Mouse (Mus musculus): ENCODE results near the gene Slf2. TPM values are rescaled to one million over a fixed set of nuclear protein-coding genes. Genes with fewer than 3 reads are reported as not detected.

Slf2 gene
- polyA plus RNA-seq, 1 experiment: 57.2 TPM

GRCm38 (mm10) chr19:44891446-44891845 lies 39.5 kb upstream of the Slf2 start:
- Histone ChIP-seq H3K9ac (ENCODE audit: low read depth, poor library complexity, severe bottlenecking) (no peak overlapping the region), H3K9me3 (replicated peaks; ENCODE audit: control insufficient read depth, insufficient read depth, low read length, poor library complexity, severe bottlenecking) (no peaks in the 10 kb centered on the region), H3K4me3 (ENCODE audit: low read depth, low read length) (no peak overlapping the region), H3K27ac (ENCODE audit: insufficient read depth, low read length) (no peak overlapping the region), H3K36me3 (ENCODE audit: control insufficient read depth, insufficient read depth, low read length, poor library complexity, severe bottlenecking) (no peaks in the 10 kb centered on the region), H3K27me3 (ENCODE audit: control insufficient read depth, insufficient read depth, low read length, poor library complexity, severe bottlenecking) (no peaks in the 10 kb centered on the region), H3K4me1 (ENCODE audit: control insufficient read depth, insufficient read depth, low read length) (no peaks in the 10 kb centered on the region)
- TF ChIP-seq EP300 (IDR thresholded peaks at IDR 0.05; ENCODE audit: insufficient read depth, low read depth, low read length): no peak
- TF ChIP-seq CTCF (IDR thresholded peaks at IDR 0.05; ENCODE audit: low read depth, low read length): no peak
- no peak for TF ChIP-seq POLR2A (IDR thresholded peaks at IDR 0.05; ENCODE audit: insufficient read depth, low read length)

- no peaks in the 10 kb centered on the region for H3K9me3 ChIP-seq (replicated peaks; ENCODE audit: control insufficient read depth, insufficient read depth, low read length, poor library complexity, severe bottlenecking)
- H3K27ac ChIP-seq (ENCODE audit: insufficient read depth, low read length): no peak overlapping the region
- no peaks in the 10 kb centered on the region for H3K27me3 ChIP-seq (ENCODE audit: control insufficient read depth, insufficient read depth, low read length, poor library complexity, severe bottlenecking)
- no peak for TF ChIP-seq POLR2A (IDR thresholded peaks at IDR 0.05; ENCODE audit: insufficient read depth, low read length)
- no peak for TF ChIP-seq CTCF (IDR thresholded peaks at IDR 0.05; ENCODE audit: low read depth, low read length)
- TF ChIP-seq EP300 (IDR thresholded peaks at IDR 0.05; ENCODE audit: insufficient read depth, low read depth, low read length): no peak
- H3K36me3 ChIP-seq (ENCODE audit: control insufficient read depth, insufficient read depth, low read length, poor library complexity, severe bottlenecking): no peaks in the 10 kb centered on the region
- H3K4me1 ChIP-seq (ENCODE audit: control insufficient read depth, insufficient read depth, low read length): no peaks in the 10 kb centered on the region
- H3K4me3 ChIP-seq (ENCODE audit: low read depth, low read length): 0 out of 2 replicates have a peak overlapping the region, but pooled peaks have one; percentile 5
- peak overlapping the region; percentile 34; the same call in 1 of the 2 replicates for H3K9ac ChIP-seq (ENCODE audit: low read depth, poor library complexity, severe bottlenecking)
These were observed 37.6 kb upstream of the Slf2 start for GRCm38 (mm10) chr19:44893231-44893871.

GRCm38 (mm10) chr19:44895245-44895644 lies 35.7 kb upstream of the Slf2 start:
- H3K36me3 ChIP-seq (ENCODE audit: control insufficient read depth, insufficient read depth, low read length, poor library complexity, severe bottlenecking): no peaks in the 10 kb centered on the region
- H3K4me3 ChIP-seq (ENCODE audit: low read depth, low read length): no peak overlapping the region
- H3K27ac ChIP-seq (ENCODE audit: insufficient read depth, low read length): no peak overlapping the region
- H3K4me1 ChIP-seq (ENCODE audit: control insufficient read depth, insufficient read depth, low read length): no peaks in the 10 kb centered on the region
- TF ChIP-seq POLR2A (IDR thresholded peaks at IDR 0.05; ENCODE audit: insufficient read depth, low read length): no peak
- peak; percentile 92 for TF ChIP-seq CTCF (IDR thresholded peaks at IDR 0.05; ENCODE audit: low read depth, low read length)
- no peaks in the 10 kb centered on the region for H3K9me3 ChIP-seq (replicated peaks; ENCODE audit: control insufficient read depth, insufficient read depth, low read length, poor library complexity, severe bottlenecking)
- H3K27me3 ChIP-seq (ENCODE audit: control insufficient read depth, insufficient read depth, low read length, poor library complexity, severe bottlenecking): no peaks in the 10 kb centered on the region
- no peak overlapping the region for H3K9ac ChIP-seq (ENCODE audit: low read depth, poor library complexity, severe bottlenecking)

- no peak overlapping the region for H3K9ac ChIP-seq (ENCODE audit: low read depth, poor library complexity, severe bottlenecking)
- no peak overlapping the region for H3K27ac ChIP-seq (ENCODE audit: insufficient read depth, low read length)
- no peaks in the 10 kb centered on the region for H3K27me3 ChIP-seq (ENCODE audit: control insufficient read depth, insufficient read depth, low read length, poor library complexity, severe bottlenecking)
- H3K4me1 ChIP-seq (ENCODE audit: control insufficient read depth, insufficient read depth, low read length): no peaks in the 10 kb centered on the region
- no peak overlapping the region for H3K4me3 ChIP-seq (ENCODE audit: low read depth, low read length)
- no peak for TF ChIP-seq EP300 (IDR thresholded peaks at IDR 0.05; ENCODE audit: insufficient read depth, low read depth, low read length)
- TF ChIP-seq CTCF (IDR thresholded peaks at IDR 0.05; ENCODE audit: low read depth, low read length): no peak
- no peak for TF ChIP-seq POLR2A (IDR thresholded peaks at IDR 0.05; ENCODE audit: insufficient read depth, low read length)
- no peaks in the 10 kb centered on the region for H3K9me3 ChIP-seq (replicated peaks; ENCODE audit: control insufficient read depth, insufficient read depth, low read length, poor library complexity, severe bottlenecking)
- H3K36me3 ChIP-seq (ENCODE audit: control insufficient read depth, insufficient read depth, low read length, poor library complexity, severe bottlenecking): no peaks in the 10 kb centered on the region
These were observed 34.5 kb upstream of the Slf2 start for GRCm38 (mm10) chr19:44896450-44896849.

GRCm38 (mm10) chr19:44897521-44897920 lies 33.4 kb upstream of the Slf2 start:
- no peak overlapping the region for H3K27ac ChIP-seq (ENCODE audit: insufficient read depth, low read length)
- H3K4me3 ChIP-seq (ENCODE audit: low read depth, low read length): no peak overlapping the region
- no peaks in the 10 kb centered on the region for H3K27me3 ChIP-seq (ENCODE audit: control insufficient read depth, insufficient read depth, low read length, poor library complexity, severe bottlenecking)
- no peak overlapping the region for H3K9ac ChIP-seq (ENCODE audit: low read depth, poor library complexity, severe bottlenecking)
- no peaks in the 10 kb centered on the region for H3K9me3 ChIP-seq (replicated peaks; ENCODE audit: control insufficient read depth, insufficient read depth, low read length, poor library complexity, severe bottlenecking)
- no peaks in the 10 kb centered on the region for H3K4me1 ChIP-seq (ENCODE audit: control insufficient read depth, insufficient read depth, low read length)
- TF ChIP-seq POLR2A (IDR thresholded peaks at IDR 0.05; ENCODE audit: insufficient read depth, low read length): no peak
- TF ChIP-seq CTCF (IDR thresholded peaks at IDR 0.05; ENCODE audit: low read depth, low read length): no peak
- no peak for TF ChIP-seq EP300 (IDR thresholded peaks at IDR 0.05; ENCODE audit: insufficient read depth, low read depth, low read length)
- H3K36me3 ChIP-seq (ENCODE audit: control insufficient read depth, insufficient read depth, low read length, poor library complexity, severe bottlenecking): no peaks in the 10 kb centered on the region

- Histone ChIP-seq H3K27ac (ENCODE audit: insufficient read depth, low read length) (no peak overlapping the region), H3K9me3 (replicated peaks; ENCODE audit: control insufficient read depth, insufficient read depth, low read length, poor library complexity, severe bottlenecking) (no peaks in the 10 kb centered on the region), H3K4me3 (ENCODE audit: low read depth, low read length) (no peak overlapping the region), H3K4me1 (ENCODE audit: control insufficient read depth, insufficient read depth, low read length) (no peaks in the 10 kb centered on the region), H3K27me3 (ENCODE audit: control insufficient read depth, insufficient read depth, low read length, poor library complexity, severe bottlenecking) (no peaks in the 10 kb centered on the region), H3K36me3 (ENCODE audit: control insufficient read depth, insufficient read depth, low read length, poor library complexity, severe bottlenecking) (no peaks in the 10 kb centered on the region), H3K9ac (ENCODE audit: low read depth, poor library complexity, severe bottlenecking) (no peak overlapping the region)
- TF ChIP-seq CTCF (IDR thresholded peaks at IDR 0.05; ENCODE audit: low read depth, low read length) (no peak), EP300 (IDR thresholded peaks at IDR 0.05; ENCODE audit: insufficient read depth, low read depth, low read length) (no peak), POLR2A (IDR thresholded peaks at IDR 0.05; ENCODE audit: insufficient read depth, low read length) (no peak)
These were observed 32.3 kb upstream of the Slf2 start for GRCm38 (mm10) chr19:44898646-44899045.
